Mouse (Mus musculus) lung, embryonic 15.5 days (tissue): ENCODE results near the gene Akr1b10. TPM values are rescaled to one million over a fixed set of nuclear protein-coding genes. Genes with fewer than 3 reads are reported as not detected.
"Not testable (repeated sequence)": the region's sequence is repeated elsewhere in the genome, so short reads cannot be mapped to it uniquely, and the experiment has no call there.

Source experiments
- ATAC-seq: fragments of 200-750 bp; cut with Nextera tagmentation; 2 replicates; pipeline ENCODE4 v1.8.0; 2017; ENCODE audit warnings: moderate number of reproducible peaks, borderline replicate concordance; ENCODE audit not compliant: low FRiP score, low TSS enrichment; ENCODE audit errors: extremely low read depth
- H3K27ac ChIP-seq: fragments of 300-500 bp; sonication (generic); 2 replicates; pipeline ENCODE4 v1.5.1; 2015; ENCODE audit warnings: moderate library complexity, mild to moderate bottlenecking, inconsistent platforms
- H3K27me3 ChIP-seq: fragments of 300-500 bp; sonication (generic); 2 replicates; pipeline ENCODE4 v1.6.1; 2015; ENCODE audit warnings: inconsistent platforms
- H3K36me3 ChIP-seq: fragments of 300-500 bp; sonication (generic); 2 replicates; pipeline ENCODE4 v1.6.1; 2015; ENCODE audit warnings: inconsistent platforms
- H3K4me1 ChIP-seq: fragments of 300-500 bp; sonication (generic); 2 replicates; pipeline ENCODE4 v1.6.1; 2015; ENCODE audit warnings: inconsistent platforms
- H3K4me2 ChIP-seq: fragments of 300-500 bp; sonication (generic); 2 replicates; pipeline ENCODE4 v1.6.1; 2015; ENCODE audit warnings: inconsistent platforms, mild to moderate bottlenecking, moderate library complexity
- H3K4me3 ChIP-seq: fragments of 300-500 bp; sonication (generic); 2 replicates; pipeline ENCODE4 v1.5.1; 2015; ENCODE audit warnings: mild to moderate bottlenecking, inconsistent platforms
- H3K9ac ChIP-seq: fragments of 300-500 bp; sonication (generic); 2 replicates; pipeline ENCODE4 v1.6.1; 2015; ENCODE audit warnings: inconsistent platforms
- H3K9me3 ChIP-seq: fragments of 300-500 bp; sonication (generic); 2 replicates; pipeline ENCODE4 v1.6.1; 2016; ENCODE audit warnings: inconsistent platforms
- WGBS: fragments of 180-500 bp; shearing (Covaris S2); methylation state at CpG from one replicate; pipeline ENCODE4 v1.1.7; 2015; 5-methylcytosine and 5-hydroxymethylcytosine counted together
- polyA plus RNA-seq: library from polyadenylated mRNA; unstranded; fragments of >200 nt; fragmentation: Nextera tagmentation; extraction: Ambion mirVana; gene quantifications from 2 replicates; pipeline ENCODE4 v1.2.1, GENCODE M21; 2015

The Akr1b10 gene
- polyA plus RNA-seq, 1 experiment from 2014 or later = 24.5 TPM

DNA sequence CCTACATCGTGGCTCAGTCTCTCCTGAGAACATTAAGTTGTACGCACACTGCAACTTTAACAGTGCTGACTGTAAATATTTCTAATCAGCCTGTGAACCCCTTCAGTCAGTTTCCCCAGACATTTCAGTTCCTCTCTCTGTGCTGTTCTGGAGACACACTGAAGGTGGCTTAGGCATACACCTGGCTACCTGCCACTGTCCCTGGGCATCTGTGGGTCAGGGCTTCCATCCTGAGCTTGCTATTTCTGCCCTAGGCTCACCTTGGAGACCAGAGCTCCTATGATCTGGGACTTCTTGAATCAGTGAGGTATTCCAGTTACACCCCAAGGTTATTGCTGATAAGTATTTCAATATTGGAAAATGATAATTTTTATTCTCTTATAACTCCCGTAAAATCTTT lies 31.6 kb upstream of the Akr1b10 start:
- 90% methylated on average over 3 of the region's 3 CpGs for whole genome bisulfite sequencing
- Histone ChIP-seq H3K9ac (no peak overlapping the region), H3K4me3 (no peak overlapping the region)

GRCm38 (mm10) chr6:34353658-34354353 lies 30.2 kb upstream of the Akr1b10 start, which contains the start of gene Akr1b8:
Gene Akr1b8 (plus strand): TSS chr6:34354119.
- no peaks in the 10 kb centered on the region for H3K27me3 ChIP-seq
- peak within 1 kb of the TSS; percentile 25 for H3K4me3 ChIP-seq
- H3K36me3 ChIP-seq = no peaks in the 10 kb centered on the region
- H3K9me3 ChIP-seq = no peaks in the 10 kb centered on the region
- 12% methylated on average over 16 of the region's 16 CpGs for WGBS
- H3K9ac ChIP-seq = no peak within 1 kb of the TSS
- peak within 1 kb of the TSS; percentile 54 for H3K4me2 ChIP-seq
- H3K4me1 ChIP-seq = peaks cover 21% of the 10 kb centered on the region
- peak; percentile 52; the same call in 1 of the 2 replicates for ATAC-seq
- H3K27ac ChIP-seq = peak within 1 kb of the TSS; percentile 63

More for the DNA sequence above, 31.6 kb upstream of the Akr1b10 start:
- Histone ChIP-seq H3K4me2 (no peak overlapping the region), H3K36me3 (no peaks in the 10 kb centered on the region), H3K27me3 (no peaks in the 10 kb centered on the region), H3K27ac (no peak overlapping the region), H3K9me3 (no peaks in the 10 kb centered on the region), H3K4me1 (peaks cover 21% of the 10 kb centered on the region)
- no peak for ATAC-seq

- WGBS = 46% methylated on average over 8 of the region's 8 CpGs
- Histone ChIP-seq H3K27ac (peak overlapping the region; percentile 63), H3K9ac (no peak overlapping the region), H3K4me3 (peak overlapping the region; percentile 25), H3K4me1 (peaks cover 21% of the 10 kb centered on the region), H3K4me2 (peak overlapping the region; percentile 54), H3K36me3 (no peaks in the 10 kb centered on the region), H3K9me3 (no peaks in the 10 kb centered on the region), H3K27me3 (no peaks in the 10 kb centered on the region)
- ATAC-seq = peak; percentile 43; the same call in 1 of the 2 replicates
These were observed 29.4 kb upstream of the Akr1b10 start for GRCm38 (mm10) chr6:34354354-34355348.

DNA sequence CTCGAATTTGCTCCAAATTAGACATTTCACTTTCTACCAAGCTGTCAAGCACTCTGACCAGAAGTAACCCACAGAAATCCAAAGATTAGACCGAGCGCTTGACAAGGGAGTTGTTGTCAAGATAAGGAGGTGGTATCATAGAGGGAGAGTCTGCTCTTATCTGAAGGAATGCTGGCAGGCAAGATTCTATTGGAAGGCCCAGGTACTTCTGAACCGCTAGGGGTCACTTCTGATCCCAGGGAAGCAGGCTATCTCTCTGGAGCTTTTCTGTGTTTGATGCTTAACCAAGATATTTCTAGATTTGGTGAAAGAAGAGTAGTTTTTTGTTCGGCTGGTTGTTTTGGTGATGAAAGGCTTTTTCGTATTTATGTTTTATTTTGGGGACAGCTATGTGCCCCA lies 28.7 kb upstream of the Akr1b10 start:
- no peaks in the 10 kb centered on the region for H3K36me3 ChIP-seq
- H3K27ac ChIP-seq = no peak overlapping the region
- ATAC-seq = no peak
- H3K4me2 ChIP-seq = no peak overlapping the region
- no peak overlapping the region for H3K9ac ChIP-seq
- H3K9me3 ChIP-seq = no peaks in the 10 kb centered on the region
- 35% methylated on average over 6 of the region's 6 CpGs for WGBS
- no peaks in the 10 kb centered on the region for H3K27me3 ChIP-seq
- H3K4me3 ChIP-seq = no peak overlapping the region
- H3K4me1 ChIP-seq = peaks cover 21% of the 10 kb centered on the region

DNA sequence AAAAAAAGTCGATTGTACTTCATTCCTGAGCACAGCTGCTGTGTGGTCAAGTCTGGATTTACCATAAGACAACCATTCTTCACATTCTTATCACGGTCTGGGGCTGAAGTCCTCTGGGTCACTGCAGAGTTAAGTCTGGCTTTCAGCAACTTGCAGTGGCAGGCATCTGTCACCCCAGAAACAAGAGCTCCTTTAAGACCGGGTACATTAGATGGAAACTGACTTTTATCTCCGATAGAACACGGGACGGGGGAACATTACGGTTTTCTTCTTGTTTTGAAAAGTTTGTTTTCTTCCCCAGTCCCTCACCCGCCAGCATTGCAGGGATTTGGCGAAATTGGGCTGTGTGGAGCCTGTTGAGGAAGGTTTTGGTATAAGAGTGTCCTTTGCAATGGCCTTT lies 28.2 kb upstream of the Akr1b10 start:
- WGBS = 62% methylated on average over 9 of the region's 9 CpGs
- Histone ChIP-seq H3K4me2 (no peak overlapping the region), H3K4me1 (peaks cover 21% of the 10 kb centered on the region), H3K27ac (no peak overlapping the region), H3K27me3 (no peaks in the 10 kb centered on the region), H3K9ac (no peak overlapping the region), H3K36me3 (no peaks in the 10 kb centered on the region), H3K9me3 (no peaks in the 10 kb centered on the region), H3K4me3 (no peak overlapping the region)
- no peak for ATAC-seq

- no peaks in the 10 kb centered on the region for H3K9me3 ChIP-seq
- 78% methylated on average over 12 of the region's 12 CpGs for WGBS
- ATAC-seq = no peak
- no peaks in the 10 kb centered on the region for H3K36me3 ChIP-seq
- H3K27me3 ChIP-seq = no peaks in the 10 kb centered on the region
- no peak overlapping the region for H3K9ac ChIP-seq
- H3K4me1 ChIP-seq = no peaks in the 10 kb centered on the region
- no peak overlapping the region for H3K27ac ChIP-seq
- H3K4me2 ChIP-seq = no peak overlapping the region
- H3K4me3 ChIP-seq = no peak overlapping the region
These were observed 19.5 kb upstream of the Akr1b10 start for GRCm38 (mm10) chr6:34364217-34365136.

DNA sequence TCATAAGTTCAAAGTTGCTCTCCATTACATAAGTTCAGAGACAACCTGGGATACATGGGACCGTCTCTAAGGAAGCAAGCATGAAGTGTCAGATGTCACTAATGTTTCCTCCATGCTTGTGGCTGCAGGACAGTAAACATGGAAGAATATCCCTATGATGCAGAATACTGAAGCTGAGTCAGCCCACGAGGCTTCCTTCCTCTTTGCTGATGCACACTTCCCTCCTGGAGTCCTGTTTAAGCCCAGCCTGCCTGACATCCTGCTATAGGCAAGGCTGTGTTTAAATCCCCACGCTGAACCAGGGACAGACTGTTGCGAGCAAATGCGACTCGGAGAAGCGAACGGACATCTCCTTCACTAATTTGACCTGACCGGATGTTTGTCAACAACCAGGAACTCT lies 16.0 kb upstream of the Akr1b10 start:
- H3K27ac ChIP-seq = no peak overlapping the region
- no peak overlapping the region for H3K9ac ChIP-seq
- H3K4me2 ChIP-seq = no peak overlapping the region
- no peaks in the 10 kb centered on the region for H3K36me3 ChIP-seq
- no peaks in the 10 kb centered on the region for H3K27me3 ChIP-seq
- H3K9me3 ChIP-seq = no peaks in the 10 kb centered on the region
- H3K4me1 ChIP-seq = no peaks in the 10 kb centered on the region
- WGBS = 69% methylated on average over 9 of the region's 9 CpGs
- no peak for ATAC-seq
- H3K4me3 ChIP-seq = no peak overlapping the region

DNA sequence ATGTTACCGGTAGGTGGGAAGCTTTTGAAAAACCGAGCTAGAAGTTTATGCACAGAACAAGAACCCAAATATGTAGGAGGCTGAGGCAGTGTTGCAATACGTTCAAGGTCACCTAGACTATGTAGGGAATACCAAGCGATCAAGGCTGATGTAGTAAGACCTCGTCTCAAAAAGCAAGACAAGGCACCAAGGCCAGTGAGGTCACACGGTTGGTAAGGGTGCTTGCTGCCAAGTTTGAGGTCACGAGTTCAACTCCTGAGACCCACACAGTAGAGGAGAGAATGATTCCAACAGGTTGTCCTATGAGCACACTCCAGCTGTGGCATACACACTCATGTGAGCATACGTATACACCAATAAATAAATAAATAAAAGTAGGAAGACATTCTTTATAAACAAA lies 13.9 kb upstream of the Akr1b10 start:
- no peaks in the 10 kb centered on the region for H3K27me3 ChIP-seq
- H3K9me3 ChIP-seq = no peaks in the 10 kb centered on the region
- no peak overlapping the region for H3K4me2 ChIP-seq
- WGBS = 70% methylated on average over 8 of the region's 8 CpGs
- no peak overlapping the region for H3K9ac ChIP-seq
- H3K36me3 ChIP-seq = no peaks in the 10 kb centered on the region
- H3K4me3 ChIP-seq = no peak overlapping the region
- H3K4me1 ChIP-seq = no peaks in the 10 kb centered on the region
- H3K27ac ChIP-seq = no peak overlapping the region
- ATAC-seq = no peak

DNA sequence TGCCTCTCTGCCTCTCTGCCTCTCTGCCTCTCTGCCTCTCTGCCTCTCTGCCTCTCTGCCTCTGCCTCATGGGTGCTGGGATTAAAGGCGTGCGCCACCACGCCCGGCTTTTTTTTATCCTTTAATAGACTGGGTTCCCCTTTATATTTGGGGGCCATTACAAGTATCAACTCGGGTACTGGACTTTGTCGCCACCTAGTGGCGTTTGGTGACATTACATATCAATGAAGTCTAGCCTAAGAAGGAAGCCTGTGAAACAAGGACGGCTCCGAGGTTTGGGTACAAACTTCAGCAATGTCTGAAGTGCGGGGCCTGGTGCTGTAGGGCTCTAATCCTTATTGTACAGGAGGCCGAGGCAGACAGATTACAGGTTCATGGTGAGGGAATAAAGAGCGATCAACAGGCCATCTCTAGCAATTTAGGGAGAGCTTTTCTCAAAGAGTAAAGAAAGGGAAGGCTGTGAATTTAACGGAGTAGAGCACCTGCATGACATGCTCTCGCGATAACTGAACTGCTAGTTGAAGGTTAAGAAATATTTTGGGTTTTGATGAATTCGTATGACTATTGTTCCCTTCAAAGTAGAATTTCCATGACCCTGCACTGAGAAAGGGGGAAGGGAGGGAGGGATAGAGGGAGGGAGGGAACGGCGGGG lies 12.2 kb upstream of the Akr1b10 start:
- peak overlapping the region; percentile 45; the same call in 1 of the 2 replicates for H3K4me2 ChIP-seq
- no peak overlapping the region for H3K9ac ChIP-seq
- no peak overlapping the region for H3K4me3 ChIP-seq
- no peaks in the 10 kb centered on the region for H3K36me3 ChIP-seq
- 24% methylated on average over 18 of the region's 18 CpGs for WGBS
- ATAC-seq = 0 out of 2 replicates have a peak, but pooled peaks have one; percentile 31
- H3K4me1 ChIP-seq = no peaks in the 10 kb centered on the region
- no peaks in the 10 kb centered on the region for H3K27me3 ChIP-seq
- H3K27ac ChIP-seq = no peak overlapping the region
- H3K9me3 ChIP-seq = no peaks in the 10 kb centered on the region

- Histone ChIP-seq H3K9ac (no peak overlapping the region), H3K27ac (no peak overlapping the region), H3K9me3 (no peaks in the 10 kb centered on the region), H3K27me3 (no peaks in the 10 kb centered on the region), H3K4me1 (no peaks in the 10 kb centered on the region), H3K4me3 (no peak overlapping the region), H3K4me2 (no peak overlapping the region), H3K36me3 (no peaks in the 10 kb centered on the region)
- ATAC-seq = no peak
- 70% methylated on average over 7 of the region's 7 CpGs for WGBS
These were observed 10.2 kb upstream of the Akr1b10 start for GRCm38 (mm10) chr6:34373841-34374240.

- not testable (repeated sequence) for H3K27me3 ChIP-seq, H3K9me3 ChIP-seq, H3K27ac ChIP-seq, H3K4me3 ChIP-seq, H3K4me1 ChIP-seq, H3K4me2 ChIP-seq, ATAC-seq, H3K9ac ChIP-seq, H3K36me3 ChIP-seq
- WGBS = 68% methylated on average over 5 of the region's 5 CpGs
These were observed 8.1 kb upstream of the Akr1b10 start for GRCm38 (mm10) chr6:34375888-34376287.
